In the genomic region with DNA sequence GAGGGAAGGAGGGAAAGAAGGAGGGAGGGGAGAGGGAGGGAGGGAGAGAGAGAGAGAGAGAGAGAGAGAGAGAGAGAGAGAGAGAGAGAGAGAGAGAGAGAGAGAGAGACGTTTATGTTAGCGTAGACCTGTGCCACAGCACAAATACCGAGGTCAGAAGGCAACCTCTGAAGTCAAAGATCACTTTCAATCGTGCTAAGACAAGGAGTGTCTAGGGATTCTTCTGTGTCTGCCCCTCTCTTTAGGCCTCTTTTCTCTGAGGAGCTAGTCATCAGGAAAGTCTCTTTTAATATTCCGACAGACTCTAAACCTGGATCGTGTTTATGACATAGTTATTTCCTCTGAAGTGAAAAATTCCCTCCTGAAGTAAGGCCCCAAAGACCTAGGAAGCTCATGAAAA, we compare ENCODE assay signal across 33 mouse cellular contexts.
"Had no signal": no experiment of that assay in that cellular context is flagged by ENCODE, and none has a peak within 500 bp of the region (broad histone marks: within the 10 kb centered on the region; RNA-seq: fewer than 3 reads in every experiment).

No protein-coding gene starts in this region.

- H3K27me3 ChIP-seq: limb, embryonic 12.5 days; limb, embryonic 13.5 days; limb, embryonic 15.5 days; liver, embryonic 12.5 days; liver, embryonic 13.5 days; liver, embryonic 15.5 days; lung, embryonic 15.5 days; megakaryocyte, embryonic 14.5 days; midbrain, embryonic 15.5 days; neural tube, embryonic 12.5 days; neural tube, embryonic 13.5 days had no signal

- H3K4me2 ChIP-seq: limb, embryonic 12.5 days; limb, embryonic 13.5 days; limb, embryonic 15.5 days; liver, embryonic 11.5 days; liver, embryonic 12.5 days; liver, embryonic 13.5 days; liver, embryonic 15.5 days; lung, embryonic 14.5 days; lung, embryonic 15.5 days; midbrain, embryonic 11.5 days; midbrain, embryonic 12.5 days; midbrain, embryonic 13.5 days; midbrain, embryonic 15.5 days; neural tube, embryonic 12.5 days; neural tube, embryonic 13.5 days had no signal

- H3K9me3 ChIP-seq: limb, embryonic 10.5 days; limb, embryonic 12.5 days; limb, embryonic 13.5 days; limb, embryonic 15.5 days; liver, embryonic 12.5 days; liver, embryonic 13.5 days; liver, embryonic 15.5 days; lung, embryonic 15.5 days; megakaryocyte, embryonic 14.5 days; midbrain, embryonic 10.5 days; midbrain, embryonic 12.5 days; midbrain, embryonic 13.5 days; midbrain, embryonic 15.5 days; neural tube, embryonic 12.5 days; neural tube, embryonic 13.5 days had no signal

- ATAC-seq: liver, embryonic 12.5 days; liver, postnatal 0 days; lung, postnatal 0 days; midbrain, embryonic 13.5 days; midbrain, embryonic 15.5 days; midbrain, embryonic 16.5 days had no signal

- H3K9ac ChIP-seq: limb, embryonic 12.5 days; limb, embryonic 13.5 days; limb, embryonic 15.5 days; liver, embryonic 12.5 days; liver, embryonic 13.5 days; liver, embryonic 14.5 days; liver, embryonic 15.5 days; liver, postnatal 0 days; lung, embryonic 14.5 days; lung, embryonic 15.5 days; midbrain, embryonic 12.5 days; midbrain, embryonic 13.5 days; midbrain, embryonic 15.5 days; neural tube, embryonic 12.5 days; neural tube, embryonic 13.5 days had no signal

- H3K27ac ChIP-seq: limb, embryonic 10.5 days; limb, embryonic 12.5 days; limb, embryonic 13.5 days; limb, embryonic 15.5 days; liver, embryonic 12.5 days; liver, embryonic 13.5 days; liver, embryonic 14.5 days; liver, embryonic 15.5 days; lung, embryonic 15.5 days; macrophage; midbrain, embryonic 10.5 days; midbrain, embryonic 12.5 days; midbrain, embryonic 13.5 days; midbrain, embryonic 15.5 days; neural tube, embryonic 12.5 days; neural tube, embryonic 13.5 days had no signal

- H3K4me3 ChIP-seq: limb, embryonic 10.5 days; limb, embryonic 12.5 days; limb, embryonic 13.5 days; limb, embryonic 15.5 days; liver, embryonic 12.5 days; liver, embryonic 13.5 days; liver, embryonic 15.5 days; lung, embryonic 15.5 days; megakaryocyte, embryonic 14.5 days; midbrain, embryonic 10.5 days; midbrain, embryonic 12.5 days; midbrain, embryonic 13.5 days; midbrain, embryonic 15.5 days; myocyte; neural tube, embryonic 12.5 days; neural tube, embryonic 13.5 days had no signal

- H3K4me1 ChIP-seq: limb, embryonic 10.5 days; limb, embryonic 12.5 days; limb, embryonic 13.5 days; limb, embryonic 15.5 days; liver, embryonic 12.5 days; liver, embryonic 13.5 days; liver, embryonic 15.5 days; lung, embryonic 15.5 days; megakaryocyte, embryonic 14.5 days; midbrain, embryonic 12.5 days; midbrain, embryonic 13.5 days; midbrain, embryonic 15.5 days; neural tube, embryonic 12.5 days; neural tube, embryonic 13.5 days had no signal

- DNase-seq: left cerebral cortex, postnatal 4 days; liver; liver, embryonic 13.5 days; liver, postnatal 0 days; lung, adult 18-20 months; lung, adult 2 months; lung, embryonic 14.5 days; lung, postnatal 10 days; lung, postnatal 14 days; lung, postnatal 36 days; lung, postnatal 4 days; midbrain, embryonic 14.5 days had no signal

- H3K36me3 ChIP-seq: limb, embryonic 10.5 days; limb, embryonic 12.5 days; limb, embryonic 13.5 days; limb, embryonic 15.5 days; liver, embryonic 12.5 days; liver, embryonic 13.5 days; liver, embryonic 15.5 days; lung, embryonic 15.5 days; midbrain, embryonic 10.5 days; midbrain, embryonic 12.5 days; midbrain, embryonic 13.5 days; midbrain, embryonic 15.5 days; neural tube, embryonic 12.5 days; neural tube, embryonic 13.5 days had no signal
